Mouse (Mus musculus): ENCODE data around the gene Fyb2.

DNA sequence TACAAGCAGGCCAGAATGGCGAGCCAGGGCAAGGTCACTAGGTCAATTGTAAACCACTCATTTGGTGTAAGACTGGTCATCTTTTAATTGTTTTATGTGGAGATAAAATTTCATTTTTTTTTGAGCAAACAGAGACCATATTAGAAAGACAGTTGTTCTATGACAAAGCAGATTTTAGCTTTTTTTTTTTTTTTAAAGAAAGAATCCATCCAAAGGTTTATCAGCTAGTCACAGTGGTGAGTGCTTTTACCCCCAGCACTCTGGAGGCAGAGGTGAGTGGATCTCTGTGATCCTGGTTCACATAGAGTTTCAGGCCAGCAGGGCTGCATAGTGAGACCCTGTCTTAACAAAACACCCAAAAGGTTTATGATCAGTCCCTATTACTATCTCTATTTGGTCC is 31.2 kb downstream of the Fyb2 start:
- no peak for TF ChIP-seq CTCF (IDR thresholded peaks at IDR 0.05; ENCODE audit: extremely low read depth, insufficient read depth, low read length)
- TF ChIP-seq POLR2A (IDR thresholded peaks at IDR 0.05; ENCODE audit: extremely low read depth, insufficient read depth, low read length), result no peak
